Mouse (Mus musculus): ENCODE measurements around the gene Gm28372. TPM values are rescaled to one million over a fixed set of nuclear protein-coding genes. Genes with fewer than 3 reads are reported as not detected.

Gene Gm28372
- total and polyA plus RNA-seq, 3 experiments: 0.23 TPM; not detected in 2

DNA sequence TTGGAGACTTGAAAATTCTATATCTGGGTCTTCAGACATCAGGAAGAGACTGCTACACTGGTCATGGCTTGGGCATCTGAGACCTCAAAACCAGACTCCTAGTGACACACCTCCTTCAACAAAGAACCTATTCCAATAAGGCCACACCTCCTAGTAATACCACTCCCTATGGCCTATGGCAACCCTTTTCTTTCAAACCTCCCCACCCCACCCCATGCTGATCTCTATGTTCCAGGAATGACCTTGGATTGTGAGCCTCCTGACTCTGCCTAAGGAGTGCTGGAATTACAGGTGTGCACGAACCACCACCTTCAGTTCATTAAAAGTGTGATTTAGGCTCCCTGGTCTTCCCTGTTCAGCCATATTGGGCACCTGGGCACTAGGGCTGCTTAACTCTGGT, 5.0 kb upstream of the Gm28372 start:
- no peak for TF ChIP-seq EP300 (IDR thresholded peaks at IDR 0.05; ENCODE audit: low read length)
- no peak for TF ChIP-seq TBP (conservative IDR thresholded peaks at IDR 0.05; ENCODE audit: low read depth, low read length)
- no peak for TF ChIP-seq POLR2AphosphoS2 (IDR thresholded peaks at IDR 0.05; ENCODE audit: low read depth, low read length)
- no peak for TF ChIP-seq GABPA (IDR thresholded peaks at IDR 0.05; ENCODE audit: insufficient replicate concordance, low read depth, low read length)
- TF ChIP-seq RAD21 (IDR thresholded peaks at IDR 0.05; ENCODE audit: low read depth, low read length): no peak
- no peak for TF ChIP-seq CTCF (conservative IDR thresholded peaks at IDR 0.05 in 1 of 2, IDR thresholded peaks at IDR 0.05 in 1 of 2; ENCODE audit: low read depth in 2 of 2, low read length in 2 of 2)
- no peak for TF ChIP-seq RCOR1 (conservative IDR thresholded peaks at IDR 0.05; ENCODE audit: low read depth, low read length)
- TF ChIP-seq ZKSCAN1 (IDR thresholded peaks at IDR 0.05; ENCODE audit: borderline replicate concordance, low read depth, low read length): no peak
- TF ChIP-seq CHD1 (IDR thresholded peaks at IDR 0.05; ENCODE audit: low read depth, low read length): no peak
- TF ChIP-seq SIN3A (IDR thresholded peaks at IDR 0.05; ENCODE audit: low read length): no peak
- no peak for TF ChIP-seq ZNF384 (IDR thresholded peaks at IDR 0.05; ENCODE audit: low read depth, low read length)
- dilution Hi-C loops (cut with MboI; ENCODE audit: extremely low pct_ligation_motif_present, extremely low pct_unique_long_range_greater_than_20kb, low sequenced_read_pairs): no loop called here

DNA sequence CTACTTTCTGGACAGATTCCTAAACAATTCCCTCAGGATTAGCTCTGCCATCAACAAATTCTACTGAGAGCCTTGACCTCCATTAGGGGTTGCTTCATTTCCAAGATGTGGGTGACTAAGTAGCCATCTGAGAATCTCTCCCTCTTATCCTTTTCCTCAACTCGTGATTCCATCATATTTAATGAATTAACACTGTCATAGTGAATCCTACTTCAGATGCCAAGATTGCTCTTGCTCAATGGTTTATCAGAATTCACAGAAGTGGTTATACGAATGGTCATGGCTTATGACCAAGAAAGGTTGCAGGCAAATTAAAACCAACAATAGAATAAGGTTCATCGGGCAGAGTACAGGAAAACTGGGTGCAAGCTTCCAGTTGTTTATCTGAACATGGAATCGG, 3.1 kb upstream of the Gm28372 start:
- H3K27me3 ChIP-seq (replicated peaks): no peaks in the 10 kb centered on the region
- no peaks in the 10 kb centered on the region for H3K4me1 ChIP-seq (ENCODE audit: control insufficient read depth in 1 of 2, insufficient read depth in 2 of 2)
- DNase-seq (ENCODE audit: extremely low read depth): no peak
- no peaks in the 10 kb centered on the region for H3K9me3 ChIP-seq (replicated peaks; ENCODE audit: low read length)
- H3K9ac ChIP-seq (ENCODE audit: insufficient read depth, low read depth): no peak overlapping the region
- H3K79me2 ChIP-seq (replicated peaks; ENCODE audit: control insufficient read depth, extremely low read depth, insufficient read depth, poor library complexity, severe bottlenecking): no peaks in the 10 kb centered on the region
- in situ Hi-C loops (cut with MboI; ENCODE audit: low pct_ligation_motif_present, low pct_unique_long_range_greater_than_20kb, low sequenced_read_pairs) (no loop called here), dilution Hi-C loops (cut with MboI; ENCODE audit: extremely low pct_ligation_motif_present, extremely low pct_unique_long_range_greater_than_20kb, low sequenced_read_pairs) (no loop called here)
- no peak overlapping the region for H3K4me3 ChIP-seq (replicated peaks in 1 of 3; ENCODE audit: low read depth in 2 of 3, low read length in 2 of 3, poor library complexity in 1 of 3)
- no peaks in the 10 kb centered on the region for H3K36me3 ChIP-seq (replicated peaks in 1 of 2; ENCODE audit: control insufficient read depth in 1 of 2, insufficient read depth in 1 of 2, low read length in 1 of 2)
- TF ChIP-seq TCF12 (IDR thresholded peaks at IDR 0.05; ENCODE audit: low read depth, low read length) (no peak), UBTF (IDR thresholded peaks at IDR 0.05; ENCODE audit: low read depth, low read length) (no peak), CTCF (conservative IDR thresholded peaks at IDR 0.05 in 1 of 2, IDR thresholded peaks at IDR 0.05 in 1 of 2; ENCODE audit: low read depth in 2 of 2, low read length in 2 of 2) (no peak), POLR2A (IDR thresholded peaks at IDR 0.05; ENCODE audit: low read depth, low read length) (no peak), EP300 (IDR thresholded peaks at IDR 0.05; ENCODE audit: low read length) (no peak), USF1 (IDR thresholded peaks at IDR 0.05; ENCODE audit: low read depth, low read length) (no peak), IRF4 (IDR thresholded peaks at IDR 0.05; ENCODE audit: low read depth, low read length) (no peak), USF2 (conservative IDR thresholded peaks at IDR 0.05; ENCODE audit: low read depth, low read length) (no peak), SMC3 (IDR thresholded peaks at IDR 0.05; ENCODE audit: low read depth, low read length) (no peak), RCOR1 (conservative IDR thresholded peaks at IDR 0.05; ENCODE audit: low read depth, low read length) (no peak), MEF2A (IDR thresholded peaks at IDR 0.05; ENCODE audit: borderline replicate concordance, low read depth, low read length) (no peak), E2F4 (IDR thresholded peaks at IDR 0.05; ENCODE audit: insufficient replicate concordance, low read depth, low read length) (no peak), NRF1 (IDR thresholded peaks at IDR 0.05; ENCODE audit: low read depth, low read length) (no peak), BHLHE40 (IDR thresholded peaks at IDR 0.05; ENCODE audit: low read depth, low read length) (no peak)
- no peak overlapping the region for H3K4me2 ChIP-seq (ENCODE audit: insufficient read depth, low read depth, poor library complexity, severe bottlenecking)
- no peak overlapping the region for H3K27ac ChIP-seq (ENCODE audit: insufficient read depth, low read depth)

More for the DNA sequence above, 5.0 kb upstream of the Gm28372 start:
- H3K27ac ChIP-seq (ENCODE audit: insufficient read depth, low read depth): no peak overlapping the region
- no peaks in the 10 kb centered on the region for H3K36me3 ChIP-seq (replicated peaks in 1 of 2; ENCODE audit: control insufficient read depth in 1 of 2, insufficient read depth in 1 of 2, low read length in 1 of 2)
- H3K27me3 ChIP-seq (replicated peaks): no peaks in the 10 kb centered on the region
- in situ Hi-C loops (cut with MboI; ENCODE audit: low pct_ligation_motif_present, low pct_unique_long_range_greater_than_20kb, low sequenced_read_pairs): no loop called here
- H3K79me2 ChIP-seq (replicated peaks; ENCODE audit: control insufficient read depth, extremely low read depth, insufficient read depth, poor library complexity, severe bottlenecking): no peaks in the 10 kb centered on the region
- no peak overlapping the region for H3K4me2 ChIP-seq (ENCODE audit: insufficient read depth, low read depth, poor library complexity, severe bottlenecking)
- DNase-seq (ENCODE audit: extremely low read depth): no peak
- H3K9me3 ChIP-seq (replicated peaks; ENCODE audit: low read length): no peaks in the 10 kb centered on the region
- no peak overlapping the region for H3K9ac ChIP-seq (ENCODE audit: insufficient read depth, low read depth)
- no peak overlapping the region for H3K4me3 ChIP-seq (replicated peaks in 1 of 3; ENCODE audit: low read depth in 2 of 3, low read length in 2 of 3, poor library complexity in 1 of 3)
- no peaks in the 10 kb centered on the region for H3K4me1 ChIP-seq (ENCODE audit: control insufficient read depth in 1 of 2, insufficient read depth in 2 of 2)

All from CH12.LX (cell line).